Mouse (Mus musculus) heart, postnatal 36 days (tissue): ENCODE data around the gene Mrpl38. TPM values are rescaled to one million over a fixed set of nuclear protein-coding genes. Genes with fewer than 3 reads are reported as not detected.

Experiments
- total RNA-seq, 2 experiments: library from RNA; stranded (reverse); gene quantifications; 2 replicates each; pipeline ENCODE4 v1.2.3; 2021

The Mrpl38 gene
- total RNA-seq, 2 experiments from 2014 or later, result 62.9 to 63.4 TPM

Other genes with a start within 250 kb of the Mrpl38 start
- 10 to 100 TPM; 14.8 to 26.7 TPM for gene Smim5, start 238.9 kb downstream of the Mrpl38 start, total RNA-seq
- under 1 TPM in 1 of 2 experiments, not detected in 1; 0.31 TPM for gene Smim6, start 226.9 kb downstream of the Mrpl38 start, total RNA-seq
- 10 to 100 TPM; 17.2 to 20.7 TPM for gene Sap30bp, start 205.6 kb downstream of the Mrpl38 start, total RNA-seq
- gene Recql5, start 205.4 kb downstream of the Mrpl38 start, total RNA-seq, result 1 to 10 TPM; 6.7 to 8.9 TPM
- gene Itgb4, start 164.2 kb downstream of the Mrpl38 start, total RNA-seq, result 1 to 10 TPM; 2.6 to 3.4 TPM
- 10 to 100 TPM; 12.8 to 19.3 TPM for gene Galk1, start 126.1 kb downstream of the Mrpl38 start, total RNA-seq
- gene H3f3b, start 110.9 kb downstream of the Mrpl38 start, total RNA-seq, result 100 to 1,000 TPM; 136 to 158 TPM
- gene Unk, start 108.5 kb downstream of the Mrpl38 start, total RNA-seq, result 1 to 10 TPM; 8.0 to 8.4 TPM
- gene Unc13d, start 60.9 kb downstream of the Mrpl38 start, total RNA-seq, result under 1 TPM; 0.41 to 0.42 TPM
- gene Wbp2, start 51.9 kb downstream of the Mrpl38 start, total RNA-seq, result 100 to 1,000 TPM in 1 of 2 experiments, 10 to 100 TPM in 1; 97.0 to 106 TPM
- 10 to 100 TPM; 25.2 to 34.2 TPM for gene Trim47, start 11.7 kb downstream of the Mrpl38 start, total RNA-seq
- gene Trim65, start 7.7 kb downstream of the Mrpl38 start, total RNA-seq, result 1 to 10 TPM; 7.4 to 7.6 TPM
- 10 to 100 TPM; 13.2 to 16.2 TPM for gene Fbf1, start 29.3 kb upstream of the Mrpl38 start, total RNA-seq
- gene Ten1, start 60.0 kb upstream of the Mrpl38 start, total RNA-seq, result 10 to 100 TPM; 10.5 to 20.1 TPM
- gene Acox1, start 60.2 kb upstream of the Mrpl38 start, total RNA-seq, result 100 to 1,000 TPM; 160 to 173 TPM
- gene Evpl, start 99.2 kb upstream of the Mrpl38 start, total RNA-seq, result 1 to 10 TPM in 1 of 2 experiments, under 1 TPM in 1; 0.62 to 1.0 TPM
- gene Srp68, start 135.3 kb upstream of the Mrpl38 start, total RNA-seq, result 10 to 100 TPM; 65.9 to 71.2 TPM
- not detected for gene Galr2, start 142.1 kb upstream of the Mrpl38 start, total RNA-seq
- gene Exoc7, start 168.4 kb upstream of the Mrpl38 start, total RNA-seq, result 10 to 100 TPM; 56.4 to 60.9 TPM
- not detected for gene Foxj1, start 196.5 kb upstream of the Mrpl38 start, total RNA-seq